Mouse (Mus musculus): Measurements from ENCODE around the gene Ssb. TPM values are rescaled to one million over a fixed set of nuclear protein-coding genes. Genes with fewer than 3 reads are reported as not detected.
A peak's percentile ranks its signal among the peaks of the same experiment; 100 is the strongest.

Ssb gene
- 296 TPM in 2 replicates for polyA plus RNA-seq (2015; fragmentation: Nextera tagmentation; extraction: Ambion mirVana)

- Histone ChIP-seq H3K4me1 (peaks cover 8% of the 10 kb centered on the region), H3K36me3 (peaks cover 14% of the 10 kb centered on the region), H3K4me3 (peak within 1 kb of the TSS; percentile 99), H3K9ac (peak within 1 kb of the TSS; percentile 100), H3K4me2 (peak within 1 kb of the TSS; percentile 71), H3K27ac (peak within 1 kb of the TSS; percentile 83), H3K27me3 (no peaks in the 10 kb centered on the region), H3K9me3 (no peaks in the 10 kb centered on the region)
- ATAC-seq (ENCODE audit: borderline replicate concordance, extremely low read depth, low FRiP score, low TSS enrichment) = peak; percentile 98
- WGBS = under 1% methylated on average over 66 of the region's 66 CpGs
Measured at GRCm38 (mm10) chr2:69861485-69862091, at the start of gene Ssb. Ssb (plus strand) TSS chr2:69861562.

GRCm38 (mm10) chr2:69816575-69816974 is 44.8 kb upstream of the Ssb start:
- Histone ChIP-seq H3K4me1 (peaks cover 2% of the 10 kb centered on the region; the same call in 1 of the 2 replicates), H3K4me3 (no peak overlapping the region), H3K27me3 (no peaks in the 10 kb centered on the region), H3K27ac (peak overlapping the region; percentile 20; the same call in 1 of the 2 replicates), H3K4me2 (no peak overlapping the region), H3K36me3 (no peaks in the 10 kb centered on the region), H3K9me3 (no peaks in the 10 kb centered on the region), H3K9ac (no peak overlapping the region)
- 34% methylated on average over 5 of the region's 5 CpGs for WGBS
- ATAC-seq (ENCODE audit: borderline replicate concordance, extremely low read depth, low FRiP score, low TSS enrichment) = peak; percentile 76; the same call in 1 of the 2 replicates

DNA sequence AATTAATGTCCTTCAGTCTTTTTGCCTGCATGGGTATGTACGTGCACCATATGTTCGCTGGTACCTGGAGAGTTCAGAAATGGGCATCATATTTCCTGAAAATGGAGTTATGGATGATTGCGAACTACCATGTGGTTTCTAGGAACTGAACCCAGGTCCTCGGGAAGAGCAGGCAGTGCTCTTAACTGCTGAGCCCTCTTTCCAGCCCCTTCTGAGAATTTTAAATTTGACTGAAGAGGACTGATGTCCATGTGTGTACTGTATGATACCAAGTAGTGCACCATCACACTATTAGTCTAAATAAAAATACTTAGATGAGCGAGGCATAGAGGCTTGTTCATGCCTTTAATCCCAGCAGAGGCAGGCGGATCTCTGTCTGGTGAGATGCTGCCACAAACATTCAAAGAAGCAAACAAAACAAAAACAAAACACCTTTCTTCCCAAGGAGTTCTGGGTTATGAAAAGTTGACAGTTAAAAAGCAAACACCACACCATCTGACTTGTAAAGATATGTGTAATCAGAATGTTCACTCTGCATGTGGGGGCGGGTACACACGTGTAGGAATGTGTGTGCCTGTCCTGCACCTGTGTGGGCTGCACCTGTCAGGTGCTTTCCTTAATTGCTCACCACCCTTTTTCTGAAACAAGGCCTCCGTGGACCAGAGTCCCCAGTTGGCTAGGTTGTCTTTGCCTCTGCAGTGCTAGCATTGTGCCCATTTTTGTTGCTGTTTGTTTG is 42.8 kb upstream of the Ssb start:
- no peak overlapping the region for H3K4me3 ChIP-seq
- no peaks in the 10 kb centered on the region for H3K36me3 ChIP-seq
- WGBS = 73% methylated on average over 9 of the region's 9 CpGs
- no peak overlapping the region for H3K27ac ChIP-seq
- ATAC-seq (ENCODE audit: borderline replicate concordance, extremely low read depth, low FRiP score, low TSS enrichment) = no peak
- H3K27me3 ChIP-seq = no peaks in the 10 kb centered on the region
- peaks cover 3% of the 10 kb centered on the region; the same call in 1 of the 2 replicates for H3K4me1 ChIP-seq
- H3K9me3 ChIP-seq = no peaks in the 10 kb centered on the region
- no peak overlapping the region for H3K4me2 ChIP-seq
- no peak overlapping the region for H3K9ac ChIP-seq

DNA sequence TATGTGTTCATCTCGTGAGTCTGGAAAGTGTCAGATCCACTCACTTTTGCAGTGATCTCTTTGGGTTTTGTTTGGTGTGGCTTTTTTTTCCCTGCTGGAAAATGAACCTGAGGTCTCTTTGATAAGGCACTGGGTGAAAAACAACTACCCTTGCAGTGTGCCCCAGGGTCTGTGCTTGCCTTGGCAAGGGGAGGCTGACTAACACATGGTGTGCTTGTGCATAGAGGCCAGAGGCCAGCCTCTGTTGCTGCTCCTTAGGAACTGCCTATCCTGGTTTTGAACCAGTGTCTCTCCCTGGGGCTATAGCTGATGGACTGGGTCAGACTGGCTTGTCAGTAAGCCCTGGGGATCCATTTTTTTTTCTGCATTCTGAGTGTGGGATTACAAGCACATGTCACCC is 41.2 kb upstream of the Ssb start:
- Histone ChIP-seq H3K4me1 (peaks cover 6% of the 10 kb centered on the region; the same call in 1 of the 2 replicates), H3K36me3 (no peaks in the 10 kb centered on the region), H3K9me3 (no peaks in the 10 kb centered on the region), H3K9ac (no peak overlapping the region), H3K4me2 (no peak overlapping the region), H3K27me3 (no peaks in the 10 kb centered on the region), H3K27ac (no peak overlapping the region), H3K4me3 (no peak overlapping the region)
- 47% methylated on average over 1 of the region's 1 CpGs for WGBS
- no peak for ATAC-seq (ENCODE audit: borderline replicate concordance, extremely low read depth, low FRiP score, low TSS enrichment)

DNA sequence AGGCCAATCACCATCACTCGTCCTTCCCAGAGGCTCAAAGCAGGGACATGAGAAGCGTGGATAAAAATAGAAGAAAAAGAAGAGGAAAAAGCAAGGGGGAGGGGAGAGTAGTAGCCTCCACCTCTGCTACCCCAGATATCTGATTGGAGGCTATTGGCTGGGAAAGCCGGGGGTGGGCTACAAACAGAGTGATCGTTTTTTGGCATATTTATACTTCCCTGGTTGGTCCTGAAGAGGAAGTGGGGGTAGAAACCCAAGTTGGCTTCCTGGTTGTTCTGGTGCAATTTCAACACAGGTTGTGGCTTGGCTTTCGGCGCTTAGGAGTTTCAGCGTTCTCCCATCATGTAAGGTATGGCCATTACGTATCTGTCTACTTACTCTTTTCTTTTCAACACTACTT is 39.7 kb upstream of the Ssb start, which contains the start of gene Klhl23:
TSS of gene Klhl23 (plus strand) at position 234 of the 400 bp plus-strand sequence.
- Histone ChIP-seq H3K9ac (peak within 1 kb of the TSS; percentile 91), H3K27ac (peak within 1 kb of the TSS; percentile 95), H3K9me3 (no peaks in the 10 kb centered on the region), H3K27me3 (no peaks in the 10 kb centered on the region), H3K4me3 (peak within 1 kb of the TSS; percentile 88), H3K4me2 (peak within 1 kb of the TSS; percentile 80), H3K4me1 (peaks cover 9% of the 10 kb centered on the region), H3K36me3 (no peaks in the 10 kb centered on the region)
- 6% methylated on average over 8 of the region's 8 CpGs for WGBS
- peak; percentile 40; the same call in 1 of the 2 replicates for ATAC-seq (ENCODE audit: borderline replicate concordance, extremely low read depth, low FRiP score, low TSS enrichment)

GRCm38 (mm10) chr2:69822361-69823128 is 38.8 kb upstream of the Ssb start:
- ATAC-seq (ENCODE audit: borderline replicate concordance, extremely low read depth, low FRiP score, low TSS enrichment) = peak; percentile 80
- under 1% methylated on average over 60 of the region's 80 CpGs for WGBS

DNA sequence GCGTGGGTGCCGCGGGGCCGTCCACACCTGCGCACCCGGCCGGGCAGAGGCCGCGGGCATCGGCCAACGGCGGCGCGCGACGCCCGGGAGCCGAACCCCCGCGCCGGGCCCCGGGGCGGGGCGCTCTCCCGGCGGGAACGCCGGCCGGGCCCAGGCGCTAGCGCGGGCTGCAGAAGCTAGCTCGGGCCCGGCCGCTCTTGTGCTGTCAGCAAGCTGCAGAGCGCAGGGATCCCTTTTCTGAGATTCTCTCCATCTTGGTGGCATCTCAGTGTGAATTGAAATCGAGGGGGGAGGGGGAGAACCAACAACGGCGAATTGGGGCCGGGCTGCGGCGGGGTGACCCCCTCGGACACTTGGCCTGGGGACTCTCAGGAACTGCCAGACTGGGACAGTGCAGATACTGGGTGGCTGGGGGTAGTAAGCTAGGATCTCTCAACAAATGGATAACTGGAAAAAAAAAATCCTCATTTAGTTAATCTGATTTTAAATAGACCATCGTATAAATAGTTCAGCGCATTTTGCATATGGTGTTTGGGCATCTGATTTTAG is 38.2 kb upstream of the Ssb start:
- Histone ChIP-seq H3K4me1 (peaks cover 9% of the 10 kb centered on the region), H3K9me3 (no peaks in the 10 kb centered on the region), H3K36me3 (no peaks in the 10 kb centered on the region), H3K4me3 (peak overlapping the region; percentile 88), H3K27me3 (no peaks in the 10 kb centered on the region), H3K4me2 (peak overlapping the region; percentile 80), H3K9ac (peak overlapping the region; percentile 91), H3K27ac (peak overlapping the region; percentile 95)
- WGBS = 1% methylated on average over 37 of the region's 45 CpGs
- peak; percentile 36 for ATAC-seq (ENCODE audit: borderline replicate concordance, extremely low read depth, low FRiP score, low TSS enrichment)

More at GRCm38 (mm10) chr2:69822361-69823128, 38.8 kb upstream of the Ssb start:
- H3K4me2 ChIP-seq = peak overlapping the region; percentile 80
- H3K27ac ChIP-seq = peak overlapping the region; percentile 95
- no peaks in the 10 kb centered on the region for H3K9me3 ChIP-seq
- H3K9ac ChIP-seq = peak overlapping the region; percentile 91
- H3K36me3 ChIP-seq = no peaks in the 10 kb centered on the region
- peak overlapping the region; percentile 88 for H3K4me3 ChIP-seq
- H3K27me3 ChIP-seq = no peaks in the 10 kb centered on the region
- peaks cover 9% of the 10 kb centered on the region for H3K4me1 ChIP-seq

- no peak for ATAC-seq (ENCODE audit: borderline replicate concordance, extremely low read depth, low FRiP score, low TSS enrichment)
- 55% methylated on average over 10 of the region's 10 CpGs for WGBS
- Histone ChIP-seq H3K36me3 (peaks cover 5% of the 10 kb centered on the region), H3K9me3 (no peaks in the 10 kb centered on the region), H3K9ac (no peak overlapping the region), H3K4me1 (peaks cover 9% of the 10 kb centered on the region), H3K27me3 (no peaks in the 10 kb centered on the region), H3K4me2 (no peak overlapping the region), H3K27ac (peak overlapping the region; percentile 39; the same call in 1 of the 2 replicates), H3K4me3 (no peak overlapping the region)
Measured at GRCm38 (mm10) chr2:69825898-69826297, 35.5 kb upstream of the Ssb start.

DNA sequence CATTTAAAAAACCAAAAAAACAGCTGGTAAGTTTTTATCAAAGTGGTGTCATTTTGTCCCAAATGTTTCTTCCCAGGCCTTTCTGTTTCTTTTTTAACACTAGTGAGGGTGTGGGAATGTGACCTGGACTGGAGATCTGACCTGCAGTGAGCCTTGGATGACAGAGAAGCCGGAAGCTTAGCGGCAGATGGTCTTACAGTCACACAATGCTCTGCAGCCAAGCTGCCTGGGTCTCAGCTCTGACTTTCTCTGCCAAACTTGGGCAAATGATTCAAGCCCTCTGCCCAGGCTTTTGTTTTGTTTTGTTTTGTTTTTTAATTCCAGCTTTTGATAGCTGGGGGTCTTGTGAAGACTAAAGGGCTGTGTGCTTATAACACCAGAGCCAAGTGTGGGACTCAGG is 35.0 kb upstream of the Ssb start:
- Histone ChIP-seq H3K4me3 (no peak overlapping the region), H3K4me1 (peaks cover 9% of the 10 kb centered on the region), H3K9ac (no peak overlapping the region), H3K27me3 (no peaks in the 10 kb centered on the region), H3K27ac (peak overlapping the region; percentile 53), H3K36me3 (peaks cover 10% of the 10 kb centered on the region), H3K9me3 (no peaks in the 10 kb centered on the region), H3K4me2 (no peak overlapping the region)
- no peak for ATAC-seq (ENCODE audit: borderline replicate concordance, extremely low read depth, low FRiP score, low TSS enrichment)
- WGBS = 39% methylated on average over 2 of the region's 2 CpGs

GRCm38 (mm10) chr2:69828031-69828430 is 33.3 kb upstream of the Ssb start:
- Histone ChIP-seq H3K9me3 (no peaks in the 10 kb centered on the region), H3K4me1 (peaks cover 7% of the 10 kb centered on the region), H3K27ac (no peak overlapping the region), H3K9ac (no peak overlapping the region), H3K4me2 (no peak overlapping the region), H3K4me3 (no peak overlapping the region), H3K36me3 (peaks cover 15% of the 10 kb centered on the region), H3K27me3 (no peaks in the 10 kb centered on the region)
- WGBS = 20% methylated on average over 7 of the region's 7 CpGs
- ATAC-seq (ENCODE audit: borderline replicate concordance, extremely low read depth, low FRiP score, low TSS enrichment) = no peak

- H3K36me3 ChIP-seq = peaks cover 29% of the 10 kb centered on the region
- H3K9ac ChIP-seq = no peak overlapping the region
- no peaks in the 10 kb centered on the region for H3K9me3 ChIP-seq
- no peaks in the 10 kb centered on the region for H3K27me3 ChIP-seq
- 63% methylated on average over 2 of the region's 2 CpGs for WGBS
- H3K4me2 ChIP-seq = no peak overlapping the region
- ATAC-seq (ENCODE audit: borderline replicate concordance, extremely low read depth, low FRiP score, low TSS enrichment) = no peak
- H3K4me3 ChIP-seq = no peak overlapping the region
- peaks cover 3% of the 10 kb centered on the region for H3K4me1 ChIP-seq
- no peak overlapping the region for H3K27ac ChIP-seq
Measured at GRCm38 (mm10) chr2:69829680-69830079, 31.7 kb upstream of the Ssb start.
